Mouse (Mus musculus): ENCODE data around the gene Gpam.
A peak's percentile ranks its signal among the peaks of the same experiment; 100 is the strongest.

Gpam gene

GRCm38 (mm10) chr19:55107896-55108295 lies 19.1 kb downstream of the Gpam start:
- no peak for TF ChIP-seq NANOG (IDR thresholded peaks at IDR 0.05; ENCODE audit: borderline replicate concordance, low read length)
- TF ChIP-seq POU5F1 (IDR thresholded peaks at IDR 0.05; ENCODE audit: borderline replicate concordance, low read length) = no peak
- TF ChIP-seq CTCF (conservative IDR thresholded peaks at IDR 0.05; ENCODE audit: low read length) = no peak
- H3K36me3 ChIP-seq (ENCODE audit: insufficient read depth, low read length) = no peaks in the 10 kb centered on the region

DNA sequence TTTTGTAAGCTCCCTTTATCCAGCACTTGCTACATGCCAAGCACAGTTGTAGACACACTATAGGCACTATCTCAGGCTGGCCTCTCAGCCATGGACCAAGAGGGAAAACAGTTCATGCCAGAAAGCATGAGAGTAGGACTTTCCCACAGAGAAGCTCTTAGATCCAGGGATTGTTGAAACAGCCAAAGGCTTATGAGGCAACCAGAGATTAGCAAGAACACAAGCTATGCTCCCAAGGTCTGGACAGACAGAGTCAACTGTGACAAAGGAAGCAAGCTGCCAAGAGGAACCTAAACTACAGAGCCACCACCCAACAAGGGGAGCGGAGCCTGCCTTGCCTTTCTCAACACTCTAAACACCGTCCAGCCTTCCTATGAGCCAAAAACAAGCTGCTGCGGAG lies 21.1 kb downstream of the Gpam start:
- Histone ChIP-seq H3K27me3 (ENCODE audit: insufficient read depth, low read length) (peaks cover 4% of the 10 kb centered on the region; the same call in 1 of the 2 replicates), H3K4me3 (replicated peaks; ENCODE audit: low read length) (no peak overlapping the region), H3K9me3 (ENCODE audit: low read length) (no peaks in the 10 kb centered on the region), H3K36me3 (ENCODE audit: insufficient read depth, low read length) (no peaks in the 10 kb centered on the region), H3K4me1 (replicated peaks; ENCODE audit: low read depth, low read length) (no peaks in the 10 kb centered on the region)
- no peak for TF ChIP-seq NANOG (IDR thresholded peaks at IDR 0.05; ENCODE audit: borderline replicate concordance, low read length)
- TF ChIP-seq CTCF (conservative IDR thresholded peaks at IDR 0.05; ENCODE audit: low read length) = no peak

More at GRCm38 (mm10) chr19:55107896-55108295, 19.1 kb downstream of the Gpam start:
- H3K9me3 ChIP-seq (ENCODE audit: low read length) = no peaks in the 10 kb centered on the region
- H3K4me1 ChIP-seq (replicated peaks; ENCODE audit: low read depth, low read length) = no peaks in the 10 kb centered on the region
- H3K4me3 ChIP-seq (replicated peaks; ENCODE audit: low read length) = no peak overlapping the region
- peaks cover 4% of the 10 kb centered on the region; the same call in 1 of the 2 replicates for H3K27me3 ChIP-seq (ENCODE audit: insufficient read depth, low read length)

- Histone ChIP-seq H3K36me3 (ENCODE audit: insufficient read depth, low read length) (no peaks in the 10 kb centered on the region), H3K4me1 (replicated peaks; ENCODE audit: low read depth, low read length) (peaks cover 12% of the 10 kb centered on the region), H3K4me3 (replicated peaks; ENCODE audit: low read length) (no peak overlapping the region), H3K27me3 (ENCODE audit: insufficient read depth, low read length) (peaks cover 4% of the 10 kb centered on the region; the same call in 1 of the 2 replicates), H3K9me3 (ENCODE audit: low read length) (no peaks in the 10 kb centered on the region)
- TF ChIP-seq CTCF (conservative IDR thresholded peaks at IDR 0.05; ENCODE audit: low read length) (no peak), POU5F1 (IDR thresholded peaks at IDR 0.05; ENCODE audit: borderline replicate concordance, low read length) (no peak), NANOG (IDR thresholded peaks at IDR 0.05; ENCODE audit: borderline replicate concordance, low read length) (no peak)
These were observed 23.8 kb downstream of the Gpam start for GRCm38 (mm10) chr19:55103081-55103830.

GRCm38 (mm10) chr19:55101659-55102058 lies 25.4 kb downstream of the Gpam start:
- Histone ChIP-seq H3K4me1 (replicated peaks; ENCODE audit: low read depth, low read length) (peaks cover 20% of the 10 kb centered on the region), H3K4me3 (replicated peaks; ENCODE audit: low read length) (no peak overlapping the region), H3K27me3 (ENCODE audit: insufficient read depth, low read length) (peaks cover 4% of the 10 kb centered on the region; the same call in 1 of the 2 replicates), H3K36me3 (ENCODE audit: insufficient read depth, low read length) (no peaks in the 10 kb centered on the region), H3K9me3 (ENCODE audit: low read length) (no peaks in the 10 kb centered on the region)
- no peak for TF ChIP-seq POU5F1 (IDR thresholded peaks at IDR 0.05; ENCODE audit: borderline replicate concordance, low read length)
- TF ChIP-seq NANOG (IDR thresholded peaks at IDR 0.05; ENCODE audit: borderline replicate concordance, low read length) = no peak
- no peak for TF ChIP-seq CTCF (conservative IDR thresholded peaks at IDR 0.05; ENCODE audit: low read length)

DNA sequence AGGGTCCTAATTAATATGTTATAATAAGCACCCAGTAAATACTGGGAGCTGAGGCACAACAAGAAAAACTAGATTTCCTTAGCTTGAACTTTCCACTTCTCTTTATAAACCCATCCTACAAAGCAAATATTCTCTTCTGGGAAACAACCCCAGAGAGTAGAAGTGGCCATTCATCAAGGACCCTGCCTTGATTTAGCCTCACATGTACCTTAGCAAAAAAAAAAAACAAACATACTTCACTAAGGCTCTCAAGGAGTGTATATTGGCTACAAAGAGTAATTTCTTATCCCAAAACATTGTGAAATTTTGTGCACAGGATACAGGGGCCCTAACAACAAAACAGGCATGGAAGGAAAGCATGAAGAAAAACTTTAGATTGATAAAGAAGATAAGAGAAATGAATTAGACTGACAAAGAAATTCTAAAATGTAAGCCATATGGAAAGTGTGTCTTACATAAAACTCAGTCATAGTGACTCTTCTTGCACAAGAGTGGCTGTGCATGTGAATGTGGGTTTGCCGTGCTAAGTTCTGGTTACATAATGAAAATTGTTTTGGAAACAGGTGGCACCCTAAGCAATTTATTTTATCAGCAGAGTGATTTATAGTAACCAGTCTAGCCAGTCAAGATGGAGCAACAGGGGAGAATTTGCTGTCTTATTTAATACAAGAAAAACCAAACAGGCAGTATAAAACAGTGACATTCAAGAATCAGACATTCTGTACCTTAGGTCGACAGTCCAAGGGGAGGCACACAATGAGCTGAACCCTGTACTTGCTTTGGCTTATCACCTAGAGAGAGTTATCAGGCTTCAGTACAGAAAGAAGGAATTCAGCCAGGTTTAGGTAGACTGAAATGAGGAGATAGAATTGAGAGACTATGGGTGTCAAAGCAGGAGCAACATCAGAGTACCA lies 26.6 kb downstream of the Gpam start:
- peak overlapping the region; percentile 98 for H3K4me3 ChIP-seq (replicated peaks; ENCODE audit: low read length)
- H3K36me3 ChIP-seq (ENCODE audit: insufficient read depth, low read length) = peaks cover 8% of the 10 kb centered on the region
- TF ChIP-seq NANOG (IDR thresholded peaks at IDR 0.05; ENCODE audit: borderline replicate concordance, low read length) (no peak), POU5F1 (IDR thresholded peaks at IDR 0.05; ENCODE audit: borderline replicate concordance, low read length) (no peak), CTCF (conservative IDR thresholded peaks at IDR 0.05; ENCODE audit: low read length) (no peak)
- H3K9me3 ChIP-seq (ENCODE audit: low read length) = no peaks in the 10 kb centered on the region
- H3K4me1 ChIP-seq (replicated peaks; ENCODE audit: low read depth, low read length) = peaks cover 20% of the 10 kb centered on the region
- no peaks in the 10 kb centered on the region for H3K27me3 ChIP-seq (ENCODE audit: insufficient read depth, low read length)

- TF ChIP-seq CTCF (conservative IDR thresholded peaks at IDR 0.05; ENCODE audit: low read length) = no peak
- no peak for TF ChIP-seq POU5F1 (IDR thresholded peaks at IDR 0.05; ENCODE audit: borderline replicate concordance, low read length)
- TF ChIP-seq NANOG (IDR thresholded peaks at IDR 0.05; ENCODE audit: borderline replicate concordance, low read length) = no peak
- H3K9me3 ChIP-seq (ENCODE audit: low read length) = no peaks in the 10 kb centered on the region
- peak overlapping the region; percentile 98 for H3K4me3 ChIP-seq (replicated peaks; ENCODE audit: low read length)
- H3K4me1 ChIP-seq (replicated peaks; ENCODE audit: low read depth, low read length) = peaks cover 20% of the 10 kb centered on the region
- H3K36me3 ChIP-seq (ENCODE audit: insufficient read depth, low read length) = peaks cover 13% of the 10 kb centered on the region
- no peaks in the 10 kb centered on the region for H3K27me3 ChIP-seq (ENCODE audit: insufficient read depth, low read length)
These were observed 27.6 kb downstream of the Gpam start for GRCm38 (mm10) chr19:55099184-55100160.

GRCm38 (mm10) chr19:55098409-55099183 lies 28.4 kb downstream of the Gpam start:
- TF ChIP-seq CTCF (conservative IDR thresholded peaks at IDR 0.05; ENCODE audit: low read length) = no peak
- no peak for TF ChIP-seq POU5F1 (IDR thresholded peaks at IDR 0.05; ENCODE audit: borderline replicate concordance, low read length)
- H3K9me3 ChIP-seq (ENCODE audit: low read length) = no peaks in the 10 kb centered on the region
- H3K4me3 ChIP-seq (replicated peaks; ENCODE audit: low read length) = peak overlapping the region; percentile 98
- peaks cover 20% of the 10 kb centered on the region for H3K4me1 ChIP-seq (replicated peaks; ENCODE audit: low read depth, low read length)
- H3K36me3 ChIP-seq (ENCODE audit: insufficient read depth, low read length) = peaks cover 19% of the 10 kb centered on the region
- no peaks in the 10 kb centered on the region for H3K27me3 ChIP-seq (ENCODE audit: insufficient read depth, low read length)

Data from E14TG2a.4 (cell line).